Mouse (Mus musculus): Measurements from ENCODE around the gene Traf3. TPM values are rescaled to one million over a fixed set of nuclear protein-coding genes. Genes with fewer than 3 reads are reported as not detected.

The Traf3 gene
- polyA plus RNA-seq, 1 experiment: 18.8 TPM

DNA sequence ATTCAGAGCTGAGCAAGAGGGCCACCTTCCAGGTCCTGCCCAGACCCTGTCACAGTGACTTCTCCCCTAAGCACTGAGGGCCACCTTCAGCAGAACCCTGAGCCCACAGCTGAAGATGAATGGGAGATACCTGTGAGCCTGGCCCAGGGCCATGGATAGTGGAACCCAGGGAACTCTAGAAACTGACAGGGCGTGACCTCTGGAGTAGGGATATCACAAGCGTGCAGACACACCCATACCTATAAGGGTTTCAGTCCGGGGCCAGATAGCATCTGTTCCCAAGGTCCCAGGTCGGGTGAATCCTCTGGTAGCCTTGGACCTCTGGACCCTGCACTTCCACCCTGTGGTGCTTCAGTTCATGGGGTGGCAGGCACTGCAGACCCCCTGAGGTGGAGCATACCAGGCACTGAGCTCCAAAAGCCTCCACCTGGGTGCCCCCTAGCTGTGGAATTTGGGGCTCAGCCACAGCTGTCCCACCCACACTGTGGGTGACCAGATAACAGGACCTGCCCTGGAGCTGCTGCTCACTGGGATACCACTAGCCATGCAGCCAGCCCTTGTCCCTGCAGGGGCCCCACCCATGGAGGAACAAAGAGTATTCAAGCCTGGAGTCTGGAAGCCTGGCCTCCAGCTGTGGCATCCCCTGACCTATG lies 101.6 kb downstream of the Traf3 start:
- no peaks in the 10 kb centered on the region for H3K4me1 ChIP-seq (ENCODE audit: control insufficient read depth, insufficient read depth, low read length)
- no peak overlapping the region for H3K4me3 ChIP-seq (ENCODE audit: insufficient read depth, low read length)
- H3K27ac ChIP-seq (ENCODE audit: insufficient read depth, low read length): no peak overlapping the region
- no peak for TF ChIP-seq POLR2A (IDR thresholded peaks at IDR 0.05; ENCODE audit: low read depth, low read length)
- no peak for TF ChIP-seq CTCF (IDR thresholded peaks at IDR 0.05; ENCODE audit: borderline replicate concordance, insufficient read depth, low read length)

DNA sequence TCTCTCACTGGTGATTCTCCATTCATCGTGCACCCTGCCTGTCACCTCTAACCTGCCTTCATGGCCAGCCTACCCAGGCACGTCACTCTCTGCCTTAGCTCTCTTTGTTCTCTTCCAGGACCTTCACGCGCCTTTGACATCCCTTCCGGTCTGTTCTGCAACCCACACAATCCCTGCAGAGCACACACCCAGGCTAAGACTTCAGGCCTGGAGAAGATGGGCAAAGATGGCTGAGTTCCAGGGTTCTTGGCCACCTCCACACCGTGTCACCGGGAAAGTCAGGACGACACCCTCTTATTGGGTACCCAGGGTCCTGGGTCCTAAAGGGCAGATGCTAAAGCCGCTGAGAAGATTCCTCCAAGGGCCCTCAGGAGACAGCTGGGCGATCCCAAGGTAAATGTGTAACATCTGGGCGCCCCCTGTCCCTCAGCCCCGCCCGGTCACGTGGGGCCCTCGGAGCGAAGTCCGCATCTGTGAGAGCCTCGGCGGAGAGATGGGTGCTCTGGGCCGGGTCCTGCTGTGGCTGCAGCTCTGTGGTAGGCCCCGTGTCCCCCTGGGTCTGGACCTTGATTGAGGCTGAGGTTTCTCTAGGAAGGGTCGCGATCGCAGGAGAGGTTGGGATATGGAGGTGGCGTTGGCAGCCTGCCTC lies 104.6 kb downstream of the Traf3 start, which contains the start of gene Amn:
Amn (plus strand) TSS at position 467 of the 649 bp plus-strand sequence.
- Histone ChIP-seq H3K4me3 (ENCODE audit: insufficient read depth, low read length) (no peak within 1 kb of the TSS), H3K4me1 (ENCODE audit: control insufficient read depth, insufficient read depth, low read length) (peaks cover 2% of the 10 kb centered on the region; the same call in 1 of the 2 replicates), H3K27ac (ENCODE audit: insufficient read depth, low read length) (no peak within 1 kb of the TSS)
- no peak for TF ChIP-seq POLR2A (IDR thresholded peaks at IDR 0.05; ENCODE audit: low read depth, low read length)
- no peak for TF ChIP-seq CTCF (IDR thresholded peaks at IDR 0.05; ENCODE audit: borderline replicate concordance, insufficient read depth, low read length)

DNA sequence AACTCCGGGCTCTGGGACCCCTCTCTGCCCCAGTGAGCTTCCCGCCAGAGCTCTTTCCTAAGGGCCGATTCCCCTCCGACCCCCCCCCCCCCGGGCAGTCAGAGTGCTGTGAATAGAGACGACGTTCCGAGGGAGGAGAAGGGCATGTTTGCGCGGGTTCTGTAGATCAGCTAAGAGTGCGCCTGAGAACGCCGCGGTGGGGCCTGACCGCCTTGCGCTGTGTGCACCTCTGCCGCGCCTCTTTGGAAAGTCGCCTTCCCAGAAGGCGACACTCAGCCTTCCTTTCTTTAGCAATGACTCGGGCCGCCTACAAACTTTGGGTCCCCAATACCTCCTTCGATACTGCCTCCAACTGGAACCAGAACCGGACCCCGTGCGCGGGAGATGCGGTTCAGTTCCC lies 105.2 kb downstream of the Traf3 start:
- peaks cover 2% of the 10 kb centered on the region; the same call in 1 of the 2 replicates for H3K4me1 ChIP-seq (ENCODE audit: control insufficient read depth, insufficient read depth, low read length)
- TF ChIP-seq CTCF (IDR thresholded peaks at IDR 0.05; ENCODE audit: borderline replicate concordance, insufficient read depth, low read length): no peak
- no peak overlapping the region for H3K4me3 ChIP-seq (ENCODE audit: insufficient read depth, low read length)
- no peak overlapping the region for H3K27ac ChIP-seq (ENCODE audit: insufficient read depth, low read length)

DNA sequence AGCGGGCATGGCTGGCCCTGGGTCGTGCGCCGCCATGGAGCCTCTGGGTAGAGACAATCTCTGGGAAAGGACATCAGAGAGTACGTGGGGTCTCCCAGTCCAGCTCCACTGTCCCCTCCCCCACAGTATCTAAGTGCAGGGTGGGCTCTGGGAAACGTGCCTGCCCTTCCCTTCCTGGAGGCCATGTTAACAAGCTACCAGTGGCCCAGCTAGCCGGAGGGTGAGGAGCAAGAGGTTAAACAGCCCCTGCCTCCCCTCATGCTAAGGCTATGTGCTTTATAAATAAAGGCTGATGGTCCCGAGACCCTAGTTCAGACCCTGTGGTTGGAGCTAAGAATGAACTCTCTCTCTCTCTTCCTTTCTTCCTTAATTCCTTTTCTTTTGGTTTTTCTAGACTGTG lies 105.8 kb downstream of the Traf3 start:
- TF ChIP-seq POLR2A (IDR thresholded peaks at IDR 0.05; ENCODE audit: low read depth, low read length) (no peak), CTCF (IDR thresholded peaks at IDR 0.05; ENCODE audit: borderline replicate concordance, insufficient read depth, low read length) (no peak)
- Histone ChIP-seq H3K4me3 (ENCODE audit: insufficient read depth, low read length) (no peak overlapping the region), H3K27ac (ENCODE audit: insufficient read depth, low read length) (no peak overlapping the region), H3K4me1 (ENCODE audit: control insufficient read depth, insufficient read depth, low read length) (peaks cover 2% of the 10 kb centered on the region; the same call in 1 of the 2 replicates)

DNA sequence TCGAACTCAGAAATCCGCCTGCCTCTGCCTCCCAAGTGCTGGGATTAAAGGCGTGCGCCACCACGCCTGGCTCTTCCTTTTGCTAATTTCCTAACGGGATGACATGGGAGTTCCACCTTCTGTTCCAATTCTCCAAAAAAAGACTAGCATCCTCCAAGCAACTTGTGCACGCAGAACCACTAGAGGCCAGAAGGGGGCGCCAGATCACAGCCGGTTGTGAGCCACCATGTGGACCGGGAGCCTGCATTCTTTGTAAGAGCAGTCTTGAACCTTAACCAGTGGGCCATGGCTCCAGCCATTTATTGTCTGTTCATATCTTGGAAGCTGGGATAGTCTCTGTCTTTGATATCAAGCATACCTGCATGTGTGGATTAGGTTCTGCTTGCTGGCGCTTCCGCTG lies 106.2 kb downstream of the Traf3 start:
- Histone ChIP-seq H3K4me1 (ENCODE audit: control insufficient read depth, insufficient read depth, low read length) (peaks cover 2% of the 10 kb centered on the region; the same call in 1 of the 2 replicates), H3K27ac (ENCODE audit: insufficient read depth, low read length) (no peak overlapping the region), H3K4me3 (ENCODE audit: insufficient read depth, low read length) (no peak overlapping the region)
- no peak for TF ChIP-seq POLR2A (IDR thresholded peaks at IDR 0.05; ENCODE audit: low read depth, low read length)
- peak; percentile 73 for TF ChIP-seq CTCF (IDR thresholded peaks at IDR 0.05; ENCODE audit: borderline replicate concordance, insufficient read depth, low read length)

DNA sequence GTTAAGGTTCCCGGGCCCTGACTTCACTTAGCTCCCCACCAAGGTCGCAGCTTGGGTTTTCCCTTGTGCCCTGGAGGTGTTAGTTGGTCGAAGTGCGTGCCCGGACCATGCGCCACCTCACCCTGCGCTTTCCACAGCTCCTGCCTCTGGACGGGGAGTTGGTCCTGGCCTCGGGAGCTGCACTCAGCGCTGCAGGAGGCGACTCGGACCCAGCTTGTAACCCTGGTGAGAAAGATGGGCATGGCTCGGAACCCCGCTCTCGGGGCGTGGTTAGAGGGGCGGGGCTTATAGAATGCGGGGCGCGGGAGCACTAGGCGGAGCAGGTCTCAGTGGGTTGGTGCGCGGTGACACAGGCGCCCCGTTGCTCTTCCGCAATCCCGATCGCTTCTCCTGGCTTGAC lies 107.8 kb downstream of the Traf3 start:
- H3K4me1 ChIP-seq (ENCODE audit: control insufficient read depth, insufficient read depth, low read length): peaks cover 2% of the 10 kb centered on the region; the same call in 1 of the 2 replicates
- TF ChIP-seq POLR2A (IDR thresholded peaks at IDR 0.05; ENCODE audit: low read depth, low read length) (no peak), CTCF (IDR thresholded peaks at IDR 0.05; ENCODE audit: borderline replicate concordance, insufficient read depth, low read length) (no peak)
- H3K4me3 ChIP-seq (ENCODE audit: insufficient read depth, low read length): 0 out of 2 replicates have a peak overlapping the region, but pooled peaks have one; percentile 6
- H3K27ac ChIP-seq (ENCODE audit: insufficient read depth, low read length): no peak overlapping the region

DNA sequence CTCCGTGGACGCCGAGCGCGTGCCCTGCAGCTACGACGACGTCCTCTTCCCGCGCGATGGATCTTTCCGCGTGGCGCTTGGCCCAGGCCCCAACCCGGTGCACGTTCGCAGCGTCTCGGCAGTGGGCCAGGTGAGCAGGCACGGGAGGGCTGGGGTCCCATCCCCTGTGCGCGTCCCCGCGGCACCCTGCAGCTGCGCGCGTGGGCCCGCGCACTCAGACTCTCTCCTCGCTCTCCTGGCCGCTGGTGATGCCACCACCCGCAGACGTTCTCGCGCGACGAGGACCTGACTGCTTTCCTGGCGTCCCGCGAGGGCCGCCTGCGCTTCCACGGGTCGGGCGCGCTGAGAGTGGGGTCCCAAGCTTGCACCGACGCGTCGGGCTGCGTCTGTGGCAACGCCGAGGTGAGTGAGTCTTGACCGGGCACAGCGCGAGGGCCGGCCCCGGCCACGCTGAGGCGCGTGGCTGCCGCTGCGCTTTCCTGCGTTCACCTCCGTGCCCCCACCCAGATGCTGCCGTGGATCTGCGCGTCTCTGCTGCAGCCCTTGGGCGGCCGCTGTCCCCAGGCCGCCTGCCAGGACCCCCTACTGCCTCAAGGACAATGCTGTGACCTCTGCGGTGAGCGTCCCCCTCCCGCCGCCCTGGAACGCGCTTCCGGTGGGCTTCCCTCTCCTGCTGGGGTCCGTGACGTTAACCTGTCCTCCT lies 108.4 kb downstream of the Traf3 start:
- H3K4me3 ChIP-seq (ENCODE audit: insufficient read depth, low read length): peak overlapping the region; percentile 6; the same call in 1 of the 2 replicates
- no peak for TF ChIP-seq CTCF (IDR thresholded peaks at IDR 0.05; ENCODE audit: borderline replicate concordance, insufficient read depth, low read length)
- no peak for TF ChIP-seq POLR2A (IDR thresholded peaks at IDR 0.05; ENCODE audit: low read depth, low read length)
- H3K4me1 ChIP-seq (ENCODE audit: control insufficient read depth, insufficient read depth, low read length): peaks cover 2% of the 10 kb centered on the region; the same call in 1 of the 2 replicates
- no peak overlapping the region for H3K27ac ChIP-seq (ENCODE audit: insufficient read depth, low read length)

DNA sequence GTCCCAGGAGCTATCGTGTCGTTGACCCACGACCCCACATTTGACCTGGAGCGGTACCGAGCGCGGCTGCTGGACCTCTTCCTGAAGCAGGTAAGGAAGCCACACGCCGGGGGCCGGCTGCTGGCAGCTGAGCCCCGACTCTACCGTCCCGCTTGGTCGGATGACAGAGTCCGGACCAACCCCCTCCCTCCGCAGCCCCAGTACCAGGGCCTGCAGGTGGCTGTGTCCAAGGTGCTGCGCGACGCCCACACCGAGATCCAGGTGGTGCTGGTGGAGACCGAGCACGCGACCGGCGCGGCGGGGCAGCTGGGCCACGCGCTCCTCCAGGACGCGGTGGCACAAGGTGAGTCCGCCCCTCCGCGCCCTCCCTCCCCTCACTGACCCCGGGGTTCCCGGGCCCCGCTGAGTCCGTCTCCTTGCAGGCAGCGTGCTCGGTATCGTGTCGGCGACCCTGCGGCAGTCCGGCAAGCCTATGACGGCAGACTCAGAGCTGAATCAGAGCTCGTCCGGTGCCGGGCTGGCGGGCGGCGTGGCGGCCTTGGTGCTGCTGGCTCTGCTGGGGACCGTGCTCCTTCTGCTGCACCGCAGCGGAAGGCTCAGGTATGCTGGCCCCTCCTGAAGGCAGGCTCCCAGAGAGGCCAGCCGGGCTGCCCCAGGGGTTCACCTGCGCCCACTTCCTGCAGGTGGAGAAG lies 109.1 kb downstream of the Traf3 start:
- no peak for TF ChIP-seq POLR2A (IDR thresholded peaks at IDR 0.05; ENCODE audit: low read depth, low read length)
- TF ChIP-seq CTCF (IDR thresholded peaks at IDR 0.05; ENCODE audit: borderline replicate concordance, insufficient read depth, low read length): no peak
- H3K4me3 ChIP-seq (ENCODE audit: insufficient read depth, low read length): 0 out of 2 replicates have a peak overlapping the region, but pooled peaks have one; percentile 6
- H3K27ac ChIP-seq (ENCODE audit: insufficient read depth, low read length): no peak overlapping the region
- H3K4me1 ChIP-seq (ENCODE audit: control insufficient read depth, insufficient read depth, low read length): peaks cover 2% of the 10 kb centered on the region; the same call in 1 of the 2 replicates

DNA sequence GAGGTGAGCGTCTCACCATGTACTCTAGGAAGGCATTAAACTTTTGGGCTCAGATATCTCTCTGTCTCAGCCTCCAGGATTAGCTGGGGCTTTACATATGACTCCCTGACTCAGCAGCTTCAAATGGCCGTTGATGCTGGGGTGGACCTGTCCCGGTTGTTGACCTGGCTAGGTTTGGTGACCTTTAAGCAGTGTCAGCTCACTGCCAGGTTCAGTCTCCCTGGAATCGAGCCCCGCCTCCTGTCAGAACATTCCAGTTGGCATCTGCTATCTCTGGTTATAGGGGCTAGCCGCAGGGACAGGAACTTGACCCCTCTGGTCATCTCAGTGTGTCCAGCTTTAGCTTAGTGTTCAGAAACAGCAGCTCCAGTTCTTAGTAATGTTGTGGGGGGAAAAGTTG lies 110.2 kb downstream of the Traf3 start:
- no peak for TF ChIP-seq CTCF (IDR thresholded peaks at IDR 0.05; ENCODE audit: borderline replicate concordance, insufficient read depth, low read length)
- no peak for TF ChIP-seq POLR2A (IDR thresholded peaks at IDR 0.05; ENCODE audit: low read depth, low read length)
- Histone ChIP-seq H3K27ac (ENCODE audit: insufficient read depth, low read length) (no peak overlapping the region), H3K4me1 (ENCODE audit: control insufficient read depth, insufficient read depth, low read length) (peaks cover 2% of the 10 kb centered on the region; the same call in 1 of the 2 replicates), H3K4me3 (ENCODE audit: insufficient read depth, low read length) (no peak overlapping the region)

Data from embryonic fibroblast, embryonic 13.5 days (primary cell).